Mouse (Mus musculus): ENCODE measurements around the gene Cbs.

GRCm38 (mm10) chr17:31657141-31657983 is 20.3 kb upstream of the Cbs start:
- TF ChIP-seq CTCF (IDR thresholded peaks at IDR 0.05; ENCODE audit: low read depth, low read length) (no peak), POLR2A (IDR thresholded peaks at IDR 0.05; ENCODE audit: extremely low read depth, insufficient read depth, low read length) (no peak)
